Mouse (Mus musculus) embryonic stem cell, embryonic (primary cell): Measurements from ENCODE around the gene Nans.

Experiments
- CTCF ChIA-PET, 4 experiments: fragments of 300-600 bp in 2 of 4; fragments of 350-600 bp in 2 of 4; sonication (Branson Sonifier 250); formaldehyde crosslinking; loops; one replicate each; lab custom pipeline; 2022; ENCODE audit warnings: inconsistent platforms in 2 of 4; lab: Charles Lee
- POLR2A ChIA-PET, 4 experiments: fragments of 300-600 bp in 2 of 4; fragments of 350-600 bp in 2 of 4; sonication (Branson Sonifier 250); formaldehyde crosslinking; loops; one replicate each; lab custom pipeline; 2022; ENCODE audit warnings: antibody characterized with exemption in 4 of 4, inconsistent platforms in 1 of 4; lab: Charles Lee

Nans gene

GRCm38 (mm10) chr4:46535840-46536361 lies 46.9 kb downstream of the Nans start, which contains the start of gene Trim14:
Trim14 (minus strand) TSS chr4:46536141.
- ChIA-PET CTCF (interaction anchor here (0.6 to 2.9 kb wide), 16 partner anchors 8 to 192 kb away, joined by 3 to 9 read pairs (median 4); no protein-coding TSS in a partner anchor), POLR2A (interaction anchor here in 3 of 4 experiments (0.6 to 2.0 kb wide), 7 partner anchors 8 to 238 kb away, joined by 3 to 6 read pairs (median 3); partner anchors contain the start of gene Trmo (in 1 of the 3))

GRCm38 (mm10) chr4:46539167-46539566 lies 50.1 kb downstream of the Nans start:
- POLR2A ChIA-PET, result interaction anchor here in 2 of 4 experiments (0.7 to 1.1 kb wide), 2 partner anchors 15 to 368 kb away, joined by 3 read pairs; no protein-coding TSS in a partner anchor
- CTCF ChIA-PET, result interaction anchor here in 3 of 4 experiments (0.6 to 2.0 kb wide), 3 partner anchors 40 to 119 kb away, joined by 5 to 11 read pairs (median 5); no protein-coding TSS in a partner anchor

- ChIA-PET CTCF (interaction anchor here in 1 of 4 experiments (1.0 kb wide), 1 partner anchor 60 kb away, joined by 3 read pairs; the partner anchor contains the start of gene Coro2a), POLR2A (no interaction called here)
These were observed 52.7 kb downstream of the Nans start for GRCm38 (mm10) chr4:46541707-46542106.

- ChIA-PET POLR2A (interaction anchor here in 1 of 4 experiments (1.4 kb wide), 1 partner anchor 121 kb away, joined by 5 read pairs; no protein-coding TSS in a partner anchor), CTCF (interaction anchor here in 2 of 4 experiments (0.6 to 2.4 kb wide), 10 partner anchors 8 to 341 kb away, joined by 3 to 9 read pairs (median 4); partner anchors contain the start of genes Coro2a (in 1 of the 2) and Trim14 (in 1 of the 2))
These were observed 54.5 kb downstream of the Nans start for GRCm38 (mm10) chr4:46543366-46544050.

GRCm38 (mm10) chr4:46544313-46544712 lies 55.3 kb downstream of the Nans start:
- CTCF ChIA-PET, result interaction anchor here (0.5 to 2.4 kb wide), 40 partner anchors 9 to 340 kb away, joined by 3 to 11 read pairs (median 4); partner anchors contain the start of genes Trim14 (in 3 of the 4) and Coro2a (in 2 of the 4)
- POLR2A ChIA-PET, result interaction anchor here in 1 of 4 experiments (1.4 kb wide), 1 partner anchor 120 kb away, joined by 5 read pairs; no protein-coding TSS in a partner anchor

- POLR2A ChIA-PET, result interaction anchor here in 3 of 4 experiments (0.8 to 1.3 kb wide), 4 partner anchors 9 to 360 kb away, joined by 3 to 4 read pairs (median 3); no protein-coding TSS in a partner anchor
- CTCF ChIA-PET, result interaction anchor here in 3 of 4 experiments (0.6 to 2.4 kb wide), 24 partner anchors 9 to 548 kb away, joined by 3 to 11 read pairs (median 4); partner anchors contain the start of genes Coro2a (in 3 of the 3) and Trim14 (in 1 of the 3)
These were observed 56.5 kb downstream of the Nans start for GRCm38 (mm10) chr4:46545498-46545897.

GRCm38 (mm10) chr4:46546709-46547108 lies 57.7 kb downstream of the Nans start:
- POLR2A ChIA-PET, result no interaction called here
- CTCF ChIA-PET, result interaction anchor here in 1 of 4 experiments (0.6 kb wide), 1 partner anchor 64 kb away, joined by 4 read pairs; no protein-coding TSS in a partner anchor

GRCm38 (mm10) chr4:46549979-46550378 lies 60.9 kb downstream of the Nans start:
- CTCF ChIA-PET, result interaction anchor here in 1 of 4 experiments (1.1 kb wide), 1 partner anchor 14 kb away, joined by 4 read pairs; the partner anchor contains the start of gene Trim14
- POLR2A ChIA-PET, result interaction anchor here in 2 of 4 experiments (0.6 kb wide), 2 partner anchors 52 to 67 kb away, joined by 3 read pairs; no protein-coding TSS in a partner anchor

GRCm38 (mm10) chr4:46550406-46550805 lies 61.4 kb downstream of the Nans start:
- ChIA-PET POLR2A (interaction anchor here in 2 of 4 experiments (0.6 kb wide), 2 partner anchors 51 to 66 kb away, joined by 3 read pairs; no protein-coding TSS in a partner anchor), CTCF (interaction anchor here in 1 of 4 experiments (1.1 kb wide), 1 partner anchor 14 kb away, joined by 4 read pairs; the partner anchor contains the start of gene Trim14)
